Mouse (Mus musculus) embryonic fibroblast, embryonic 13.5 days (primary cell): ENCODE results near the gene Yod1.

Experiments
- CTCF ChIP-seq: IDR thresholded peaks from 2 replicates; pipeline ENCODE4 v1.5.1; 2011; ENCODE audit warnings: mild to moderate bottlenecking, control low read depth, low read length, moderate library complexity, borderline replicate concordance; ENCODE audit not compliant: insufficient read depth
- POLR2A ChIP-seq: IDR thresholded peaks from 2 replicates; pipeline ENCODE4 v1.6.1; 2011; ENCODE audit warnings: low read depth, mild to moderate bottlenecking, control low read depth, low read length, moderate library complexity

- TF ChIP-seq POLR2A, result no peak
- no peak for TF ChIP-seq CTCF
Observed at GRCm38 (mm10) chr1:130728708-130729107, 11.6 kb downstream of the Yod1 start.
